Mouse (Mus musculus): ENCODE data around the gene Eipr1. TPM values are rescaled to one million over a fixed set of nuclear protein-coding genes. Genes with fewer than 3 reads are reported as not detected.
A peak's percentile ranks its signal among the peaks of the same experiment; 100 is the strongest.

Eipr1 gene
- polyA plus RNA-seq, 1 experiment: 25.9 TPM

GRCm38 (mm10) chr12:28816681-28817426 lies 65.3 kb downstream of the Eipr1 start:
- H3K27me3 ChIP-seq (replicated peaks; ENCODE audit: control insufficient read depth, insufficient read depth, low read length): no peaks in the 10 kb centered on the region

GRCm38 (mm10) chr12:28817427-28817752 lies 65.8 kb downstream of the Eipr1 start:
- peak; percentile 20 for DNase-seq
- Histone ChIP-seq H3K27me3 (replicated peaks; ENCODE audit: control insufficient read depth, insufficient read depth, low read length) (no peaks in the 10 kb centered on the region), H3K27ac (ENCODE audit: insufficient read depth, low read depth, low read length) (no peak overlapping the region), H3K4me3 (ENCODE audit: insufficient read depth, low read depth, low read length) (no peak overlapping the region), H3K4me1 (ENCODE audit: control insufficient read depth, insufficient read depth, low read length) (peaks cover 3% of the 10 kb centered on the region; the same call in 1 of the 2 replicates), H3K36me3 (ENCODE audit: control insufficient read depth, insufficient read depth, low read length) (no peaks in the 10 kb centered on the region)
- TF ChIP-seq POLR2A (IDR thresholded peaks at IDR 0.05; ENCODE audit: low read depth, low read length): no peak
- TF ChIP-seq CTCF (conservative IDR thresholded peaks at IDR 0.05; ENCODE audit: insufficient read depth, insufficient read length, low read depth, low read length): no peak
- WGBS: 45% methylated on average over 5 of the region's 5 CpGs

More at GRCm38 (mm10) chr12:28816681-28817426, 65.3 kb downstream of the Eipr1 start:
- H3K27ac ChIP-seq (ENCODE audit: insufficient read depth, low read depth, low read length): no peak overlapping the region
- peaks cover 3% of the 10 kb centered on the region; the same call in 1 of the 2 replicates for H3K4me1 ChIP-seq (ENCODE audit: control insufficient read depth, insufficient read depth, low read length)
- no peak for DNase-seq
- H3K4me3 ChIP-seq (ENCODE audit: insufficient read depth, low read depth, low read length): no peak overlapping the region
- TF ChIP-seq POLR2A (IDR thresholded peaks at IDR 0.05; ENCODE audit: low read depth, low read length) (no peak), CTCF (conservative IDR thresholded peaks at IDR 0.05; ENCODE audit: insufficient read depth, insufficient read length, low read depth, low read length) (no peak)
- no peaks in the 10 kb centered on the region for H3K36me3 ChIP-seq (ENCODE audit: control insufficient read depth, insufficient read depth, low read length)
- WGBS: 51% methylated on average over 9 of the region's 9 CpGs

- WGBS: 73% methylated on average over 3 of the region's 3 CpGs
- Histone ChIP-seq H3K4me1 (ENCODE audit: control insufficient read depth, insufficient read depth, low read length) (peaks cover 3% of the 10 kb centered on the region; the same call in 1 of the 2 replicates), H3K36me3 (ENCODE audit: control insufficient read depth, insufficient read depth, low read length) (no peaks in the 10 kb centered on the region), H3K27ac (ENCODE audit: insufficient read depth, low read depth, low read length) (no peak overlapping the region), H3K27me3 (replicated peaks; ENCODE audit: control insufficient read depth, insufficient read depth, low read length) (no peaks in the 10 kb centered on the region), H3K4me3 (ENCODE audit: insufficient read depth, low read depth, low read length) (no peak overlapping the region)
- DNase-seq: no peak
- TF ChIP-seq CTCF (conservative IDR thresholded peaks at IDR 0.05; ENCODE audit: insufficient read depth, insufficient read length, low read depth, low read length) (no peak), POLR2A (IDR thresholded peaks at IDR 0.05; ENCODE audit: low read depth, low read length) (no peak)
Measured at GRCm38 (mm10) chr12:28817891-28818290, 66.3 kb downstream of the Eipr1 start.

GRCm38 (mm10) chr12:28823518-28823917 lies 71.9 kb downstream of the Eipr1 start:
- Histone ChIP-seq H3K36me3 (ENCODE audit: control insufficient read depth, insufficient read depth, low read length) (no peaks in the 10 kb centered on the region), H3K4me3 (ENCODE audit: insufficient read depth, low read depth, low read length) (no peak overlapping the region), H3K27me3 (replicated peaks; ENCODE audit: control insufficient read depth, insufficient read depth, low read length) (no peaks in the 10 kb centered on the region), H3K27ac (ENCODE audit: insufficient read depth, low read depth, low read length) (no peak overlapping the region), H3K4me1 (ENCODE audit: control insufficient read depth, insufficient read depth, low read length) (no peaks in the 10 kb centered on the region)
- TF ChIP-seq POLR2A (IDR thresholded peaks at IDR 0.05; ENCODE audit: low read depth, low read length) (no peak), CTCF (conservative IDR thresholded peaks at IDR 0.05; ENCODE audit: insufficient read depth, insufficient read length, low read depth, low read length) (no peak)
- no peak for DNase-seq
- WGBS: 92% methylated on average over 7 of the region's 7 CpGs

- Histone ChIP-seq H3K4me3 (ENCODE audit: insufficient read depth, low read depth, low read length) (no peak overlapping the region), H3K27me3 (replicated peaks; ENCODE audit: control insufficient read depth, insufficient read depth, low read length) (no peaks in the 10 kb centered on the region), H3K27ac (ENCODE audit: insufficient read depth, low read depth, low read length) (no peak overlapping the region), H3K4me1 (ENCODE audit: control insufficient read depth, insufficient read depth, low read length) (no peaks in the 10 kb centered on the region), H3K36me3 (ENCODE audit: control insufficient read depth, insufficient read depth, low read length) (no peaks in the 10 kb centered on the region)
- 85% methylated on average over 3 of the region's 3 CpGs for WGBS
- peak; percentile 49 for TF ChIP-seq CTCF (conservative IDR thresholded peaks at IDR 0.05; ENCODE audit: insufficient read depth, insufficient read length, low read depth, low read length)
- no peak for TF ChIP-seq POLR2A (IDR thresholded peaks at IDR 0.05; ENCODE audit: low read depth, low read length)
- DNase-seq: no peak
Measured at GRCm38 (mm10) chr12:28829502-28829901, 77.9 kb downstream of the Eipr1 start.

GRCm38 (mm10) chr12:28830471-28830870 lies 78.9 kb downstream of the Eipr1 start:
- no peaks in the 10 kb centered on the region for H3K27me3 ChIP-seq (replicated peaks; ENCODE audit: control insufficient read depth, insufficient read depth, low read length)
- no peak overlapping the region for H3K4me3 ChIP-seq (ENCODE audit: insufficient read depth, low read depth, low read length)
- H3K4me1 ChIP-seq (ENCODE audit: control insufficient read depth, insufficient read depth, low read length): no peaks in the 10 kb centered on the region
- no peak for DNase-seq
- WGBS: 86% methylated on average over 3 of the region's 3 CpGs
- no peak overlapping the region for H3K27ac ChIP-seq (ENCODE audit: insufficient read depth, low read depth, low read length)
- TF ChIP-seq POLR2A (IDR thresholded peaks at IDR 0.05; ENCODE audit: low read depth, low read length): no peak
- no peaks in the 10 kb centered on the region for H3K36me3 ChIP-seq (ENCODE audit: control insufficient read depth, insufficient read depth, low read length)

- WGBS: 47% methylated on average over 7 of the region's 7 CpGs
- peak; percentile 48 for DNase-seq
- no peaks in the 10 kb centered on the region for H3K36me3 ChIP-seq (ENCODE audit: control insufficient read depth, insufficient read depth, low read length)
- TF ChIP-seq POLR2A (IDR thresholded peaks at IDR 0.05; ENCODE audit: low read depth, low read length) (no peak), CTCF (conservative IDR thresholded peaks at IDR 0.05; ENCODE audit: insufficient read depth, insufficient read length, low read depth, low read length) (peak; percentile 68)
- H3K4me3 ChIP-seq (ENCODE audit: insufficient read depth, low read depth, low read length): no peak overlapping the region
- H3K27ac ChIP-seq (ENCODE audit: insufficient read depth, low read depth, low read length): no peak overlapping the region
- H3K4me1 ChIP-seq (ENCODE audit: control insufficient read depth, insufficient read depth, low read length): no peaks in the 10 kb centered on the region
- no peaks in the 10 kb centered on the region for H3K27me3 ChIP-seq (replicated peaks; ENCODE audit: control insufficient read depth, insufficient read depth, low read length)
Measured at GRCm38 (mm10) chr12:28831066-28831733, 79.6 kb downstream of the Eipr1 start.
